Mouse (Mus musculus): ENCODE data around the gene D630039A03Rik.

GRCm38 (mm10) chr4:57908860-57909259 is 7.2 kb downstream of the D630039A03Rik start:
- no peak for TF ChIP-seq POLR2A (IDR thresholded peaks at IDR 0.05; ENCODE audit: low read depth, low read length)
- TF ChIP-seq CTCF (conservative IDR thresholded peaks at IDR 0.05; ENCODE audit: insufficient read depth, insufficient read length, low read depth, low read length): no peak
